Mouse (Mus musculus): ENCODE results near the gene Kif27. TPM values are rescaled to one million over a fixed set of nuclear protein-coding genes. Genes with fewer than 3 reads are reported as not detected.

Kif27 gene
- polyA plus RNA-seq, 1 experiment from 2014 or later = 0.45 TPM

- H3K27me3 ChIP-seq (ENCODE audit: control insufficient read depth, insufficient read depth, low read length) = no peaks in the 10 kb centered on the region
- H3K9ac ChIP-seq (ENCODE audit: low read length) = no peak overlapping the region
- no peak for ATAC-seq (ENCODE audit: insufficient read depth, low FRiP score)
- H3K9me3 ChIP-seq (replicated peaks; ENCODE audit: control insufficient read depth, low read length) = no peaks in the 10 kb centered on the region
- H3K27ac ChIP-seq (ENCODE audit: low read length) = no peak overlapping the region
- H3K4me3 ChIP-seq (replicated peaks; ENCODE audit: low read length) = no peak overlapping the region
- H3K4me2 ChIP-seq (ENCODE audit: low read depth, low read length) = no peak overlapping the region
- no peaks in the 10 kb centered on the region for H3K4me1 ChIP-seq (ENCODE audit: control insufficient read depth, insufficient read depth, low read length)
- 76% methylated on average over 12 of the region's 12 CpGs for WGBS
- no peaks in the 10 kb centered on the region for H3K36me3 ChIP-seq (ENCODE audit: control insufficient read depth, insufficient read depth, low read length)
Measured at GRCm38 (mm10) chr13:58337456-58337855, 21.5 kb downstream of the Kif27 start.

GRCm38 (mm10) chr13:58334116-58334515 lies 24.8 kb downstream of the Kif27 start:
- 87% methylated on average over 5 of the region's 5 CpGs for WGBS
- no peak for ATAC-seq (ENCODE audit: insufficient read depth, low FRiP score)

GRCm38 (mm10) chr13:58317768-58318167 lies 41.2 kb downstream of the Kif27 start:
- WGBS = 65% methylated on average over 2 of the region's 2 CpGs
- ATAC-seq (ENCODE audit: insufficient read depth, low FRiP score) = no peak
- H3K27me3 ChIP-seq (ENCODE audit: control insufficient read depth, insufficient read depth, low read length) = no peaks in the 10 kb centered on the region

More at GRCm38 (mm10) chr13:58334116-58334515, 24.8 kb downstream of the Kif27 start:
- no peaks in the 10 kb centered on the region for H3K36me3 ChIP-seq (ENCODE audit: control insufficient read depth, insufficient read depth, low read length)
- no peaks in the 10 kb centered on the region for H3K4me1 ChIP-seq (ENCODE audit: control insufficient read depth, insufficient read depth, low read length)
- H3K27me3 ChIP-seq (ENCODE audit: control insufficient read depth, insufficient read depth, low read length) = no peaks in the 10 kb centered on the region
- H3K27ac ChIP-seq (ENCODE audit: low read length) = no peak overlapping the region
- no peak overlapping the region for H3K4me3 ChIP-seq (replicated peaks; ENCODE audit: low read length)
- H3K4me2 ChIP-seq (ENCODE audit: low read depth, low read length) = no peak overlapping the region
- H3K9ac ChIP-seq (ENCODE audit: low read length) = no peak overlapping the region
- H3K9me3 ChIP-seq (replicated peaks; ENCODE audit: control insufficient read depth, low read length) = no peaks in the 10 kb centered on the region

GRCm38 (mm10) chr13:58314991-58315390 lies 43.9 kb downstream of the Kif27 start:
- Histone ChIP-seq H3K4me2 (ENCODE audit: low read depth, low read length) (no peak overlapping the region), H3K4me1 (ENCODE audit: control insufficient read depth, insufficient read depth, low read length) (no peaks in the 10 kb centered on the region), H3K9ac (ENCODE audit: low read length) (no peak overlapping the region), H3K4me3 (replicated peaks; ENCODE audit: low read length) (no peak overlapping the region), H3K36me3 (ENCODE audit: control insufficient read depth, insufficient read depth, low read length) (no peaks in the 10 kb centered on the region), H3K27ac (ENCODE audit: low read length) (no peak overlapping the region), H3K9me3 (replicated peaks; ENCODE audit: control insufficient read depth, low read length) (no peaks in the 10 kb centered on the region), H3K27me3 (ENCODE audit: control insufficient read depth, insufficient read depth, low read length) (no peaks in the 10 kb centered on the region)
- no peak for ATAC-seq (ENCODE audit: insufficient read depth, low FRiP score)
- 58% methylated on average over 6 of the region's 6 CpGs for WGBS

More at GRCm38 (mm10) chr13:58317768-58318167, 41.2 kb downstream of the Kif27 start:
- H3K4me2 ChIP-seq (ENCODE audit: low read depth, low read length) = no peak overlapping the region
- H3K36me3 ChIP-seq (ENCODE audit: control insufficient read depth, insufficient read depth, low read length) = no peaks in the 10 kb centered on the region
- H3K9me3 ChIP-seq (replicated peaks; ENCODE audit: control insufficient read depth, low read length) = no peaks in the 10 kb centered on the region
- H3K4me1 ChIP-seq (ENCODE audit: control insufficient read depth, insufficient read depth, low read length) = no peaks in the 10 kb centered on the region
- H3K9ac ChIP-seq (ENCODE audit: low read length) = no peak overlapping the region
- H3K4me3 ChIP-seq (replicated peaks; ENCODE audit: low read length) = no peak overlapping the region
- no peak overlapping the region for H3K27ac ChIP-seq (ENCODE audit: low read length)

GRCm38 (mm10) chr13:58313758-58314157 lies 45.2 kb downstream of the Kif27 start:
- Histone ChIP-seq H3K4me3 (replicated peaks; ENCODE audit: low read length) (no peak overlapping the region), H3K27me3 (ENCODE audit: control insufficient read depth, insufficient read depth, low read length) (no peaks in the 10 kb centered on the region), H3K4me2 (ENCODE audit: low read depth, low read length) (no peak overlapping the region), H3K4me1 (ENCODE audit: control insufficient read depth, insufficient read depth, low read length) (no peaks in the 10 kb centered on the region), H3K27ac (ENCODE audit: low read length) (no peak overlapping the region), H3K9me3 (replicated peaks; ENCODE audit: control insufficient read depth, low read length) (no peaks in the 10 kb centered on the region), H3K9ac (ENCODE audit: low read length) (no peak overlapping the region), H3K36me3 (ENCODE audit: control insufficient read depth, insufficient read depth, low read length) (no peaks in the 10 kb centered on the region)
- ATAC-seq (ENCODE audit: insufficient read depth, low FRiP score) = no peak
- WGBS = 73% methylated on average over 3 of the region's 3 CpGs

GRCm38 (mm10) chr13:58311351-58311750 lies 47.6 kb downstream of the Kif27 start:
- Histone ChIP-seq H3K9ac (ENCODE audit: low read length) (no peak overlapping the region), H3K27me3 (ENCODE audit: control insufficient read depth, insufficient read depth, low read length) (no peaks in the 10 kb centered on the region), H3K4me2 (ENCODE audit: low read depth, low read length) (no peak overlapping the region), H3K36me3 (ENCODE audit: control insufficient read depth, insufficient read depth, low read length) (no peaks in the 10 kb centered on the region), H3K4me1 (ENCODE audit: control insufficient read depth, insufficient read depth, low read length) (no peaks in the 10 kb centered on the region), H3K27ac (ENCODE audit: low read length) (no peak overlapping the region), H3K4me3 (replicated peaks; ENCODE audit: low read length) (no peak overlapping the region), H3K9me3 (replicated peaks; ENCODE audit: control insufficient read depth, low read length) (no peaks in the 10 kb centered on the region)
- no peak for ATAC-seq (ENCODE audit: insufficient read depth, low FRiP score)
- WGBS = 42% methylated on average over 3 of the region's 3 CpGs

GRCm38 (mm10) chr13:58309499-58309898 lies 49.4 kb downstream of the Kif27 start:
- no peak overlapping the region for H3K4me3 ChIP-seq (replicated peaks; ENCODE audit: low read length)
- H3K27ac ChIP-seq (ENCODE audit: low read length) = no peak overlapping the region
- no peaks in the 10 kb centered on the region for H3K9me3 ChIP-seq (replicated peaks; ENCODE audit: control insufficient read depth, low read length)
- no peak overlapping the region for H3K4me2 ChIP-seq (ENCODE audit: low read depth, low read length)
- H3K4me1 ChIP-seq (ENCODE audit: control insufficient read depth, insufficient read depth, low read length) = no peaks in the 10 kb centered on the region
- no peaks in the 10 kb centered on the region for H3K36me3 ChIP-seq (ENCODE audit: control insufficient read depth, insufficient read depth, low read length)
- ATAC-seq (ENCODE audit: insufficient read depth, low FRiP score) = no peak
- H3K27me3 ChIP-seq (ENCODE audit: control insufficient read depth, insufficient read depth, low read length) = no peaks in the 10 kb centered on the region
- 64% methylated on average over 8 of the region's 8 CpGs for WGBS
- H3K9ac ChIP-seq (ENCODE audit: low read length) = no peak overlapping the region

- ATAC-seq (ENCODE audit: insufficient read depth, low FRiP score) = no peak
- H3K27me3 ChIP-seq (ENCODE audit: control insufficient read depth, insufficient read depth, low read length) = no peaks in the 10 kb centered on the region
- no peak overlapping the region for H3K9ac ChIP-seq (ENCODE audit: low read length)
- no peak overlapping the region for H3K4me2 ChIP-seq (ENCODE audit: low read depth, low read length)
- no peaks in the 10 kb centered on the region for H3K36me3 ChIP-seq (ENCODE audit: control insufficient read depth, insufficient read depth, low read length)
- no peaks in the 10 kb centered on the region for H3K4me1 ChIP-seq (ENCODE audit: control insufficient read depth, insufficient read depth, low read length)
- H3K27ac ChIP-seq (ENCODE audit: low read length) = no peak overlapping the region
- WGBS = 87% methylated on average over 5 of the region's 5 CpGs
- H3K9me3 ChIP-seq (replicated peaks; ENCODE audit: control insufficient read depth, low read length) = no peaks in the 10 kb centered on the region
- H3K4me3 ChIP-seq (replicated peaks; ENCODE audit: low read length) = no peak overlapping the region
Measured at GRCm38 (mm10) chr13:58307453-58307852, 51.5 kb downstream of the Kif27 start.

- Histone ChIP-seq H3K4me3 (replicated peaks; ENCODE audit: low read length) (no peak overlapping the region), H3K36me3 (ENCODE audit: control insufficient read depth, insufficient read depth, low read length) (no peaks in the 10 kb centered on the region), H3K9me3 (replicated peaks; ENCODE audit: control insufficient read depth, low read length) (no peaks in the 10 kb centered on the region), H3K27ac (ENCODE audit: low read length) (no peak overlapping the region), H3K27me3 (ENCODE audit: control insufficient read depth, insufficient read depth, low read length) (no peaks in the 10 kb centered on the region), H3K4me2 (ENCODE audit: low read depth, low read length) (no peak overlapping the region), H3K9ac (ENCODE audit: low read length) (no peak overlapping the region), H3K4me1 (ENCODE audit: control insufficient read depth, insufficient read depth, low read length) (no peaks in the 10 kb centered on the region)
- WGBS = 78% methylated on average over 2 of the region's 2 CpGs
- no peak for ATAC-seq (ENCODE audit: insufficient read depth, low FRiP score)
Measured at GRCm38 (mm10) chr13:58305230-58305629, 53.7 kb downstream of the Kif27 start.

Data from stomach, embryonic 16.5 days (tissue).